Mouse (Mus musculus): ENCODE data around the gene Washc1. TPM values are rescaled to one million over a fixed set of nuclear protein-coding genes. Genes with fewer than 3 reads are reported as not detected.

Washc1 gene
- total and polyA plus RNA-seq, 2 experiments from 2014 or later, result 28.3 to 38.3 TPM

DNA sequence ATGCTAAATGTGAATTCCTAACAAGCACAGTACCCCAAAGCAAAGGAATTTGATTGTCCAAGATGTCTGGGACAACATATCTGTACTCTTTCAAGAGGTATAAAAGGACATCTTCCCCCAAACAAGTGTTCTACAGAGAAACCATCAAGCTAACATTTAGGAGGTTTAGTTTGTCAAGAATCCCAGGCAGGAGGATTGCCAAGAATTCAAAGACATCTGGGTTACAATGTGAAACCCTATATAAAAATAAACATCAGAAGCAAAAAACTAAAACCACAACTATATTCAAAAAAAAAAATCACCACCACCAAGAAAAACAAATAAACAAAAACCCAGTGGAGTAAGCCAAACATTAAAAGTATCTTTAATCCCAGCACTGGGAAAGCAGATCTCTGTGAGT is 21.1 kb upstream of the Washc1 start:
- no peak overlapping the region for H3K4me3 ChIP-seq (ENCODE audit: low read depth, low read length)
- H3K36me3 ChIP-seq (replicated peaks; ENCODE audit: control insufficient read depth, insufficient read depth, low read length), result peaks cover 38% of the 10 kb centered on the region
- DNase-seq (ENCODE audit: low spot score), result no peak
- H3K27ac ChIP-seq (ENCODE audit: low read depth), result no peak overlapping the region
- no peak overlapping the region for H3K9ac ChIP-seq (replicated peaks; ENCODE audit: low read depth, low read length)
- TF ChIP-seq EP300 (IDR thresholded peaks at IDR 0.05; ENCODE audit: low read depth) (no peak), CTCF (IDR thresholded peaks at IDR 0.05; ENCODE audit: low read depth) (no peak)
- no peaks in the 10 kb centered on the region for H3K9me3 ChIP-seq (replicated peaks; ENCODE audit: control insufficient read depth, low read length)
- no peak overlapping the region for H3K4me2 ChIP-seq (ENCODE audit: low read depth, low read length)
- H3K27me3 ChIP-seq (ENCODE audit: control insufficient read depth, insufficient read depth, low read length), result no peaks in the 10 kb centered on the region
- no peaks in the 10 kb centered on the region for H3K4me1 ChIP-seq (ENCODE audit: control insufficient read depth, insufficient read depth)
- no peak for ATAC-seq (ENCODE audit: insufficient read depth, low read depth)

GRCm38 (mm10) chr17:66091392-66091791 is 20.0 kb upstream of the Washc1 start:
- no peak overlapping the region for H3K4me2 ChIP-seq (ENCODE audit: low read depth, low read length)
- H3K9ac ChIP-seq (replicated peaks; ENCODE audit: low read depth, low read length), result no peak overlapping the region

GRCm38 (mm10) chr17:66092065-66092464 is 19.3 kb upstream of the Washc1 start:
- Histone ChIP-seq H3K27ac (ENCODE audit: low read depth) (no peak overlapping the region), H3K4me1 (ENCODE audit: control insufficient read depth, insufficient read depth) (no peaks in the 10 kb centered on the region), H3K27me3 (ENCODE audit: control insufficient read depth, insufficient read depth, low read length) (no peaks in the 10 kb centered on the region), H3K9me3 (replicated peaks; ENCODE audit: control insufficient read depth, low read length) (no peaks in the 10 kb centered on the region), H3K4me3 (ENCODE audit: low read depth, low read length) (no peak overlapping the region), H3K36me3 (replicated peaks; ENCODE audit: control insufficient read depth, insufficient read depth, low read length) (peaks cover 20% of the 10 kb centered on the region), H3K9ac (replicated peaks; ENCODE audit: low read depth, low read length) (no peak overlapping the region), H3K4me2 (ENCODE audit: low read depth, low read length) (no peak overlapping the region)
- WGBS, result 82% methylated on average over 2 of the region's 2 CpGs
- TF ChIP-seq CTCF (IDR thresholded peaks at IDR 0.05; ENCODE audit: low read depth), result no peak
- no peak for TF ChIP-seq EP300 (IDR thresholded peaks at IDR 0.05; ENCODE audit: low read depth)
- DNase-seq (ENCODE audit: low spot score) (no peak), ATAC-seq (ENCODE audit: insufficient read depth, low read depth) (no peak)

More at GRCm38 (mm10) chr17:66091392-66091791, 20.0 kb upstream of the Washc1 start:
- DNase-seq (ENCODE audit: low spot score) (no peak), ATAC-seq (ENCODE audit: insufficient read depth, low read depth) (no peak)
- Histone ChIP-seq H3K4me1 (ENCODE audit: control insufficient read depth, insufficient read depth) (no peaks in the 10 kb centered on the region), H3K27ac (ENCODE audit: low read depth) (no peak overlapping the region), H3K27me3 (ENCODE audit: control insufficient read depth, insufficient read depth, low read length) (no peaks in the 10 kb centered on the region), H3K4me3 (ENCODE audit: low read depth, low read length) (no peak overlapping the region), H3K9me3 (replicated peaks; ENCODE audit: control insufficient read depth, low read length) (no peaks in the 10 kb centered on the region), H3K36me3 (replicated peaks; ENCODE audit: control insufficient read depth, insufficient read depth, low read length) (peaks cover 26% of the 10 kb centered on the region)
- TF ChIP-seq EP300 (IDR thresholded peaks at IDR 0.05; ENCODE audit: low read depth) (no peak), CTCF (IDR thresholded peaks at IDR 0.05; ENCODE audit: low read depth) (no peak)
- WGBS, result 74% methylated on average over 2 of the region's 2 CpGs

- H3K27me3 ChIP-seq (ENCODE audit: control insufficient read depth, insufficient read depth, low read length), result no peaks in the 10 kb centered on the region
- H3K4me2 ChIP-seq (ENCODE audit: low read depth, low read length), result no peak overlapping the region
- no peak overlapping the region for H3K4me3 ChIP-seq (ENCODE audit: low read depth, low read length)
- peaks cover 14% of the 10 kb centered on the region for H3K36me3 ChIP-seq (replicated peaks; ENCODE audit: control insufficient read depth, insufficient read depth, low read length)
- no peaks in the 10 kb centered on the region for H3K4me1 ChIP-seq (ENCODE audit: control insufficient read depth, insufficient read depth)
- WGBS, result 65% methylated on average over 3 of the region's 3 CpGs
- no peak overlapping the region for H3K9ac ChIP-seq (replicated peaks; ENCODE audit: low read depth, low read length)
- no peaks in the 10 kb centered on the region for H3K9me3 ChIP-seq (replicated peaks; ENCODE audit: control insufficient read depth, low read length)
- ATAC-seq (ENCODE audit: insufficient read depth, low read depth) (no peak), DNase-seq (ENCODE audit: low spot score) (no peak)
- H3K27ac ChIP-seq (ENCODE audit: low read depth), result no peak overlapping the region
- TF ChIP-seq CTCF (IDR thresholded peaks at IDR 0.05; ENCODE audit: low read depth), result no peak
- TF ChIP-seq EP300 (IDR thresholded peaks at IDR 0.05; ENCODE audit: low read depth), result no peak
Measured at GRCm38 (mm10) chr17:66092664-66093063, 18.7 kb upstream of the Washc1 start.

DNA sequence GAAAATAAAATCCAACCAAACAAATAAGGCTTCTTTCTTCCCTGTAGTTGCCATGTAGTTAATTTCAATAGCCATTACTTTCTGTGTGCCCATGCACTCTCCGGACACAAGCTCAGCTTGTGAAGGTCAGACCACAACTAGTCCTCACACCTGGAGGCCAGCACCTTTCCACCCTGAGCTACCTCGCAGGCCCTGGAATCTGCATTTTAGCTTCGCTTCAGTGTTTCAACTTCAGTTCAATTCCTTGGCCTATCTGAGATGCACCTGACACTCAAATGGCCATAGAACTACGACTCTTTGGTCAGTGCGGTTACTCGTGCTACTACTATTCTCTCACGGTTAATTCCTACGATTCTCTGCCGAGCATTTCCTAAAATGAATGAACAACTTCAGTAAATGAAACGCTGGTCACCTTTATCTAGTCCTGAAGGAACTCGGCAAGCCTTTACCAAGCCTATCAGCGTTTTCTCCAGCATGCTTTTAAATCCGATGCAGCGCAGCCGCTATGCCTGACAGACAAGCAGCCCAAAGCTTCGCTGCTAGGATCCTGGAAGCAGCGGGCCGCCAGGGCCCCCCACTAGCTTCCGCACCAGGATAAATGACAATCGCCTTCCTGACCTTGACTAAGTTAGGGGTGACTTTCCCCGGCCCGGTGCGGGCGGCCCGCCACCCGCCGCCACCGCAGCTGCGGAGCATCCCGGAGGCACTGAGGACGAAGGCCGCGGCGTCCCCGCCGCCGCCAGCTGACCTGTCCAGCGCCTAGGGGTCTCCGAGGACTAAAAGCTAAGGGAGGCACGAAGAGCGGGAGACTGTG is 10.6 kb upstream of the Washc1 start:
- peaks cover 7% of the 10 kb centered on the region for H3K4me1 ChIP-seq (ENCODE audit: control insufficient read depth, insufficient read depth)
- WGBS, result under 1% methylated on average over 41 of the region's 41 CpGs
- no peaks in the 10 kb centered on the region for H3K9me3 ChIP-seq (replicated peaks; ENCODE audit: control insufficient read depth, low read length)
- H3K4me2 ChIP-seq (ENCODE audit: low read depth, low read length), result peak overlapping the region; percentile 78
- TF ChIP-seq CTCF (IDR thresholded peaks at IDR 0.05; ENCODE audit: low read depth), result no peak
- no peak for TF ChIP-seq EP300 (IDR thresholded peaks at IDR 0.05; ENCODE audit: low read depth)
- H3K36me3 ChIP-seq (replicated peaks; ENCODE audit: control insufficient read depth, insufficient read depth, low read length), result no peaks in the 10 kb centered on the region
- ATAC-seq (ENCODE audit: insufficient read depth, low read depth) (peak; percentile 45), DNase-seq (ENCODE audit: low spot score) (peak; percentile 44)
- H3K27ac ChIP-seq (ENCODE audit: low read depth), result peak overlapping the region; percentile 95
- no peaks in the 10 kb centered on the region for H3K27me3 ChIP-seq (ENCODE audit: control insufficient read depth, insufficient read depth, low read length)
- H3K4me3 ChIP-seq (ENCODE audit: low read depth, low read length), result peak overlapping the region; percentile 76
- H3K9ac ChIP-seq (replicated peaks; ENCODE audit: low read depth, low read length), result peak overlapping the region; percentile 91
